Mouse (Mus musculus): ENCODE data around the gene Gm7361.
"Not testable (repeated sequence)": the region's sequence is repeated elsewhere in the genome, so short reads cannot be mapped to it uniquely, and the experiment has no call there.

DNA sequence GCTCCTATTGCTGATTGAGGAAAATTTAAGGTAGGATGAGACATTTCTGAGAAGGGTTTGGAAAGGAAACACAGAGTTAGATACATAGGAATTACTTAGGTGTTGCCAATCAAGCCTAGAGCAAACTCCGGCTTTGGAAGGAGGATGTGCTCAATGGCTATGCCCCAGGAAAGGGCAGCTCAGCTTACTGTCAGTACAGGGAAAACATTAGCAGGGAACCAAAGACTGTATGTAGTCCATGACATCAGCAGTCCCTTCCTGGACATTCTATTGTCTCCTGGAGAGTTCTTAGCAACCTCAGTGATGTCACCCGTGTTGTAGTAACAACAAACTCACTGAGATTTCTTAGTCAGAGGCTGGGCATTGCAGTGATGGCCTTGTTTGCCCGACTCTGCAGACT lies at the start of gene Gm7361:
- TF ChIP-seq EP300, CTCF (IDR thresholded peaks at IDR 0.05; ENCODE audit: low read depth): not testable (repeated sequence)

Data from heart, postnatal 0 days (tissue).